Mouse (Mus musculus) hindbrain, postnatal 0 days (tissue): Measurements from ENCODE around the gene Rcsd1. TPM values are rescaled to one million over a fixed set of nuclear protein-coding genes. Genes with fewer than 3 reads are reported as not detected.

Source experiments
- ATAC-seq: fragments of 200-750 bp; cut with Nextera tagmentation; 2 replicates; pipeline ENCODE4 v1.8.0; 2017; ENCODE audit warnings: mild to moderate bottlenecking, moderate TSS enrichment, moderate library complexity
- DNase-seq: peaks from one replicate; pipeline ENCODE4 v3.0.0-alpha.2; 2015; ENCODE audit warnings: low spot score
- H3K27ac ChIP-seq: fragments of 300-500 bp; sonication (generic); 2 replicates; pipeline ENCODE4 v1.5.1; 2014; ENCODE audit warnings: mild to moderate bottlenecking
- H3K27me3 ChIP-seq: fragments of 300-500 bp; sonication (generic); 2 replicates; pipeline ENCODE4 v1.6.1; 2014; ENCODE audit warnings: low read length, mixed read lengths; ENCODE audit not compliant: insufficient read depth
- H3K36me3 ChIP-seq: fragments of 300-500 bp; sonication (generic); 2 replicates; pipeline ENCODE4 v1.6.1; 2014; ENCODE audit warnings: low read length, mixed read lengths; ENCODE audit not compliant: insufficient read depth
- H3K4me1 ChIP-seq: fragments of 300-500 bp; sonication (generic); 2 replicates; pipeline ENCODE4 v1.6.1; 2014; ENCODE audit warnings: antibody characterized with exemption, low read length, mixed read lengths; ENCODE audit not compliant: insufficient read depth
- H3K4me2 ChIP-seq: fragments of 300-500 bp; sonication (generic); 2 replicates; pipeline ENCODE4 v1.6.1; 2014; ENCODE audit warnings: low read depth, mild to moderate bottlenecking, low read length, moderate library complexity, mixed read lengths
- H3K4me3 ChIP-seq: fragments of 300-500 bp; sonication (generic); 2 replicates; pipeline ENCODE4 v1.5.1; 2014; ENCODE audit warnings: low read length
- H3K9ac ChIP-seq: fragments of 300-500 bp; sonication (generic); replicated peaks from 2 replicates; pipeline ENCODE4 v1.6.1; 2014; ENCODE audit warnings: mild to moderate bottlenecking, low read length, moderate library complexity, mixed read lengths
- H3K9me3 ChIP-seq: fragments of 300-500 bp; sonication (generic); 2 replicates; pipeline ENCODE4 v1.6.1; 2016; ENCODE audit warnings: low read length, mixed read lengths
- CTCF ChIP-seq: IDR thresholded peaks from 2 replicates; pipeline ENCODE4 v1.5.1; 2016; ENCODE audit warnings: antibody characterized with exemption, control low read depth, low read depth
- WGBS: fragments of 180-500 bp; shearing (Covaris S2); extraction: QIAGEN DNeasy Blood & Tissue Kit; methylation state at CpG from one replicate; pipeline ENCODE4 v1.1.7; 2014; 5-methylcytosine and 5-hydroxymethylcytosine counted together
- polyA plus RNA-seq: library from polyadenylated mRNA; unstranded; fragments of >200 nt; fragmentation: Nextera tagmentation; extraction: Ambion mirVana; gene quantifications from 2 replicates; pipeline ENCODE4 v1.2.1, GENCODE M21; 2015
- total RNA-seq: library from RNA; depleted of rRNA; stranded (reverse); fragments of >200 nt; gene quantifications from 2 replicates; pipeline ENCODE4 v1.2.3, GENCODE M21; 2014

The Rcsd1 gene
- total and polyA plus RNA-seq, 2 experiments from 2014 or later, result 6.0 to 9.2 TPM

DNA sequence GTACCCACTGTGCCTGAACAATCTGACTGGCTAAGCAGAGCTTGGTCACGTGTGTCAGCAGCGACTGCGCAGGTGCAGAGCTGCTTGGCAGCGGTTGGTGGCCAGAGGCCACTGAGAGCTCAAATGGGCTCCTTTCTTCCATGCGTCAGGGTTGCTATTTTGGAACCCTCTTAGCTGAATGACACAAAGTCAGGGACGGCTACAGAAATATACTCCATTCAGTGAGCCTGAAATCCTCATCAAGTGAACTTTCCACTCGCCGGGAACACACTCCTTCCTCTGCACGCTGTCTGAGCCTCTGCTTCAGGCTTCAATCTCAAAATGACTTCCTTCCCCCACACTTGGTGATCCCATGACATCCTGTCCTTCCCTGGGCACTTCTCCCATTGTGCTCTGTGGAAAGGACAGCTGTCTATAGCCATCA lies 91.3 kb downstream of the Rcsd1 start:
- Histone ChIP-seq H3K9me3 (no peaks in the 10 kb centered on the region), H3K4me1 (peaks cover 4% of the 10 kb centered on the region; the same call in 1 of the 2 replicates), H3K27me3 (no peaks in the 10 kb centered on the region), H3K4me2 (no peak overlapping the region), H3K27ac (peak overlapping the region; percentile 21; the same call in 1 of the 2 replicates), H3K36me3 (peaks cover 6% of the 10 kb centered on the region; the same call in 1 of the 2 replicates), H3K9ac (no peak overlapping the region), H3K4me3 (no peak overlapping the region)
- ATAC-seq (no peak), DNase-seq (no peak)
- 53% methylated on average over 9 of the region's 9 CpGs for WGBS
- TF ChIP-seq CTCF, result no peak

DNA sequence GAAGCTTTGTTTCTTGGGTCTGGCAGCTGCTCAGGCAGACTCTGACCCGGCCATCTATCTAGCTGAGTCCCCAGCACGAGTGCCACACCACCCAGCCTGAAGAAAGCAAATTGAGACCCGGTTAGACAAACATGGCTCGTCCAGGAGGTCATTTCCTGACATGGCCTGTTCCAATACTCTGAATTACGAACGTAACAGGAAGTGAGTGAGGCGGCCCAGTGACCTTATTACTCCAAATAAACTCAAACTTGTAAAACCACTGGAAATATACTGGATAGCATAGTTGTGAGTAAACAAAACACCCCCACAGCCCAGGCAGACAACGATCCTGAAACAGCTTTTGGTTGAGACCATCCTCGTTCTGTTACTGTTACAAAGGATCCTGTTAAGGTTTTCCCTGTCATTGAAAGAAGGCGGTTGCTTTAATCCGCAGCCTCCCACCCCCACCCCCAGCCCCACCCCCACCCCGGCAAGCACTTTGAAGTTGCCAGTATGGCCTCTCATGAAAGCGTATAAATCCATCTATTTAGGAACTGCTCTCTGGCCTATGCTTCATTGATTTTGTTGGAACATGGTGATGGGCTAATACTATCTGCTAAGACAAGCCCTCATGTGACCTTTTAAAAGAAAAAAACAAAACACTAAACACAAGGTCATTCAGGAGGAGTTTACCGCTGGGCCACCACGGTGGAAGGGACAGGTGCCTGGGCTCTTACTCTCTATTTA lies 92.2 kb downstream of the Rcsd1 start:
- DNase-seq, result peak; percentile 39
- Histone ChIP-seq H3K36me3 (0 out of 2 replicates have a peak, but pooled peaks cover 6% of the 10 kb centered on the region), H3K4me3 (no peak overlapping the region), H3K9ac (no peak overlapping the region), H3K4me1 (peaks cover 4% of the 10 kb centered on the region; the same call in 1 of the 2 replicates), H3K9me3 (no peaks in the 10 kb centered on the region), H3K27ac (peak overlapping the region; percentile 43), H3K4me2 (no peak overlapping the region), H3K27me3 (no peaks in the 10 kb centered on the region)
- 34% methylated on average over 15 of the region's 15 CpGs for WGBS
- ATAC-seq, result no peak
- TF ChIP-seq CTCF, result no peak

DNA sequence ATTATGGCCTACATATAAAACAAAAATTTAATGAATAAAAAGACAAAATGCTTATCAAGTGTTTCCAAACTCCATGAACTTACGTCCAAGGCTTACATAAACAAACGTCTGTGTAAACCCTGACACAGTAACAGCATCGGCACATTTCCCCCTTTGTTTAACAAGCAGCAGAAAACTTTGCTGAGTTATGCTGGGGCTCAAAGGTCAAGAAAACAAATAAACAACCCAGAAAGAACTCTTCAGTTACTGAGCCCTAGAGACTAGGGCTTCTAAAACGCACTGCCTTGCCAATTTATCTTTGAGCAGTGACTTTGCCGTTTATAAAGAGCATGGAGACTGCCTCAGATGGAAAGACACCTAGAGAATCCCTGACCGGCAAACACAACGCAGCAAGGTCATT lies 92.9 kb downstream of the Rcsd1 start:
- Histone ChIP-seq H3K9ac (no peak overlapping the region), H3K4me2 (no peak overlapping the region), H3K4me3 (no peak overlapping the region), H3K36me3 (0 out of 2 replicates have a peak, but pooled peaks cover 6% of the 10 kb centered on the region), H3K9me3 (no peaks in the 10 kb centered on the region), H3K27ac (peak overlapping the region; percentile 43), H3K27me3 (no peaks in the 10 kb centered on the region), H3K4me1 (peaks cover 4% of the 10 kb centered on the region; the same call in 1 of the 2 replicates)
- TF ChIP-seq CTCF, result no peak
- 43% methylated on average over 7 of the region's 7 CpGs for WGBS
- ATAC-seq (no peak), DNase-seq (no peak)

DNA sequence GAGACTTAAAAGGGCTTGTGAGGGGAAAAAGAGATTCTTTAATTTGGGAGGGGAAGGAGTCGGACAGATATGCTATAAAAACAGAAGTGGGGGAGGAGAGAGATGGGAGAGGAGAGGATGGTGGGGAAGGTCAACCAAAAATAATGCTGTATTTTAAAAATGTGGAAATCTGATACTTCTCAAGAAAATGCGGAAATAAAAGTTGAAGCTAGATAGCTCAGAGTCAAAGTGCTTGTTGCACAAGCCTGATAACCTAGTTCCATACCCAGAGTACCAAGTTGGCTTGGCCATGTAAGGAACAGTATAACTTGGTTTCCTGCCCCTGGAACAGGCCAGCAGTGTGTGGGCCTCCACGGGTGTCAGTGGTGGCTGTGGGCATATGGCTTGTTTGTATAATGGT lies 94.8 kb downstream of the Rcsd1 start:
- H3K9ac ChIP-seq, result no peak overlapping the region
- TF ChIP-seq CTCF, result no peak
- 98% methylated on average over 3 of the region's 3 CpGs for WGBS

DNA sequence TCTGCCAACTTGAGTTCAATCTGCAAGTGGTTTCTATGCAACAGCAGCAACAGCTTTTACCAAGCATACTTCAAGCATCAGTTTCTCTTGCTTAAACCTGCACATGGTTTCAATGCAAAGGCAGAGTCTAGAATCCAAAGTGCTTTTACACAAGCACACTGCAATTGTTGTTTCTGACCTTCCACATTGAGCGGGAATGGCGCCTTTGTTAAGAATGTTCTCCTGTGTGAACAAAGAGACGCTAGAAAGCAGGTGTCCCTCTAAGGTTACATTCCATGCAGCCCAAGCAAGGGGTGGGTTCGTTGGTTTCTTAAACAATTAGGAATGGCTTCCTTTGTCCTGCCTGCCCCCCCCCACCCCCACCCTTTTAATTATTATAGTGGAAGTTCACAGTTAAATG lies 95.6 kb downstream of the Rcsd1 start:
- no peak overlapping the region for H3K4me2 ChIP-seq
- no peak for ATAC-seq
- H3K4me3 ChIP-seq, result no peak overlapping the region
- no peaks in the 10 kb centered on the region for H3K27me3 ChIP-seq
- 81% methylated on average over 4 of the region's 4 CpGs for WGBS
- TF ChIP-seq CTCF, result no peak
- H3K27ac ChIP-seq, result no peak overlapping the region
- no peaks in the 10 kb centered on the region for H3K9me3 ChIP-seq
- H3K36me3 ChIP-seq, result 0 out of 2 replicates have a peak, but pooled peaks cover 6% of the 10 kb centered on the region
- H3K4me1 ChIP-seq, result peaks cover 4% of the 10 kb centered on the region; the same call in 1 of the 2 replicates
- H3K9ac ChIP-seq, result no peak overlapping the region
- DNase-seq, result no peak

More for the DNA sequence above, 94.8 kb downstream of the Rcsd1 start:
- DNase-seq (no peak), ATAC-seq (no peak)
- peaks cover 4% of the 10 kb centered on the region; the same call in 1 of the 2 replicates for H3K4me1 ChIP-seq
- H3K36me3 ChIP-seq, result 0 out of 2 replicates have a peak, but pooled peaks cover 6% of the 10 kb centered on the region
- no peak overlapping the region for H3K4me3 ChIP-seq
- H3K9me3 ChIP-seq, result no peaks in the 10 kb centered on the region
- H3K27me3 ChIP-seq, result no peaks in the 10 kb centered on the region
- H3K27ac ChIP-seq, result no peak overlapping the region
- no peak overlapping the region for H3K4me2 ChIP-seq

DNA sequence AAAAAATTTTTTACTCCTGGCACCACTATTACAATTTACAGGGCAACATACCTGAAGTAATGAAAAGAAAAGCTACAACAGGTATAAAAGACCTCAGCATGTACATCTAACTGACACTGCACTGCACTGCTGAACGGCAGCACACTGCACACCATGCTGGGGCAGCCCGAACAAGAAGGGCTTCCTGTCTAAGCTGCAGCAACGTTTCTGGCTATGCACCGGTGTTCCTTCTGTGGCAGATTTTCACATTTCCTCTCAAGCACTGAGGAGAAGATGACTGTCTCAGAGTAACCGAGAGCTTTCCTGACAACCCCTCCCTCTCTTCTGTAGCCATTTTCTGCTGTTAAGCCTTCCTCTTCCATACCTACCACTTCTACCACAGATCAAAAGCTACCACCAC lies 96.8 kb downstream of the Rcsd1 start:
- Histone ChIP-seq H3K4me1 (peaks cover 4% of the 10 kb centered on the region; the same call in 1 of the 2 replicates), H3K4me3 (no peak overlapping the region), H3K27ac (no peak overlapping the region), H3K27me3 (no peaks in the 10 kb centered on the region), H3K4me2 (no peak overlapping the region), H3K9ac (no peak overlapping the region), H3K36me3 (0 out of 2 replicates have a peak, but pooled peaks cover 6% of the 10 kb centered on the region), H3K9me3 (no peaks in the 10 kb centered on the region)
- no peak for TF ChIP-seq CTCF
- ATAC-seq, result no peak
- DNase-seq, result no peak
- WGBS, result 72% methylated on average over 5 of the region's 5 CpGs
